Mouse (Mus musculus) lung, adult 2 months (tissue): ENCODE results near the gene Rnase9. TPM values are rescaled to one million over a fixed set of nuclear protein-coding genes. Genes with fewer than 3 reads are reported as not detected.
"Not testable (repeated sequence)": the region's sequence is repeated elsewhere in the genome, so short reads cannot be mapped to it uniquely, and the experiment has no call there.

Experiments
- DNase-seq: peaks from one replicate; pipeline ENCODE4 v3.0.0; 2022
- H3K4me1 ChIP-seq: fragments of 200-500 bp; 2 replicates; pipeline ENCODE4 v1.6.1; 2011; ENCODE audit warnings: low read length; ENCODE audit not compliant: control insufficient read depth, insufficient read depth
- H3K4me3 ChIP-seq: fragments of 200-500 bp; replicated peaks from 2 replicates; pipeline ENCODE3; 2011; ENCODE audit warnings: low read depth, mild to moderate bottlenecking, control low read depth, low read length; ENCODE audit errors: extremely low read depth
- CTCF ChIP-seq: fragments of 200-500 bp; IDR thresholded peaks from 2 replicates; pipeline ENCODE4 v1.5.1; 2011; ENCODE audit warnings: mild to moderate bottlenecking, low read length, control low read depth; ENCODE audit not compliant: insufficient read depth
- POLR2A ChIP-seq: fragments of 200-500 bp; IDR thresholded peaks from 2 replicates; pipeline ENCODE4 v1.6.1; 2011; ENCODE audit warnings: low read depth, mild to moderate bottlenecking, control low read depth, low read length, borderline replicate concordance; ENCODE audit errors: extremely low read depth
- whole genome bisulfite sequencing: fragments of 180-500 bp; shearing (Covaris S2); methylation state at CpG from one replicate; pipeline ENCODE4 v1.1.7; 2018; 5-methylcytosine and 5-hydroxymethylcytosine counted together
- polyA plus RNA-seq: library from polyadenylated mRNA; depleted of rRNA; stranded (reverse); fragments of >200 nt; gene quantifications from 2 replicates; pipeline ENCODE4 v1.2.3, GENCODE M21; 2012

The Rnase9 gene
- polyA plus RNA-seq, 1 experiment = not detected

GRCm38 (mm10) chr14:51017256-51017655 is 24.4 kb downstream of the Rnase9 start:
- no peak for TF ChIP-seq CTCF
- no peak for TF ChIP-seq POLR2A
- 43% methylated on average over 3 of the region's 3 CpGs for WGBS
- no peak overlapping the region for H3K4me3 ChIP-seq
- no peaks in the 10 kb centered on the region for H3K4me1 ChIP-seq
- no peak for DNase-seq

DNA sequence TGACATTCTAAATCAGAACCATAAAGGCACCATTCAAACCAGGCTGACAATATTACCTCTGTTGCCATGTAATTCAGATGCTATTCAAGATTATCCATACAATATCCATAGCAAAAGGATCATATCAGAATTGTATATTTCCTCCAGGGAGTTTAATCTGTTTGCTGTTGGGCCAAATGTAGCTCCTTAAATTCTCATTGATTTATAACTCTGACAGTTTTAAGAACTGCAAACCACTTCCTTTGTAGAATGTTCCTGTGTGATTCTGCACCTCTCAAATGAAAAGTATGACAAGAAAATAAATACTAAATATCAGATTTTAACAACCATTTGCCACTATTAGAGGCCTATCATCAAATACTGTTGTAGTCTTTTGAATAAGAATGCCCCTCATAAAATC is 25.9 kb downstream of the Rnase9 start:
- Histone ChIP-seq H3K4me3 (no peak overlapping the region), H3K4me1 (no peaks in the 10 kb centered on the region)
- no peak for DNase-seq
- TF ChIP-seq POLR2A (no peak), CTCF (no peak)

- DNase-seq, H3K4me1 ChIP-seq, H3K4me3 ChIP-seq: not testable (repeated sequence)
- 80% methylated on average over 3 of the region's 3 CpGs for WGBS
These were observed 26.9 kb downstream of the Rnase9 start for GRCm38 (mm10) chr14:51014724-51015123.

DNA sequence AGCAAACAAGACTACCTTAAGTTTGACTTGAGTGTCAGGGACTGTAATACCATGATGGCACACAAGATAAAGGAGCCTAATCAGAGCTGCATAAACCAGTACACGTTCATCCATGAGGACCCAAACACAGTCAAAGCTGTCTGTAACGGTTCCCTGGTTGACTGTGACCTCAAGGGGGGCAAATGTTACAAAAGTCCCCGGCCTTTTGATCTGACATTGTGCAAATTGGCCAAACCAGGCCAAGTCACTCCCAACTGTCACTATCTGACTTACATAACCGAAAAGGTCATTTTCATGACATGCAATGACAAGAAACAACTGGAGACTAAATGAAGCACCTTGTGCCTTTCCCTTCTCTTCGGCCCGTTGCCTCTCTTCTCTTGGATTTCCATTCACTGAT is 32.1 kb downstream of the Rnase9 start:
- H3K4me1 ChIP-seq = peaks cover 2% of the 10 kb centered on the region; the same call in 1 of the 2 replicates
- 76% methylated on average over 6 of the region's 6 CpGs for WGBS
- no peak for DNase-seq
- no peak overlapping the region for H3K4me3 ChIP-seq
- TF ChIP-seq CTCF (no peak), POLR2A (no peak)

GRCm38 (mm10) chr14:51008781-51009180 is 32.9 kb downstream of the Rnase9 start:
- Histone ChIP-seq H3K4me3 (no peak overlapping the region), H3K4me1 (peaks cover 2% of the 10 kb centered on the region; the same call in 1 of the 2 replicates)
- TF ChIP-seq CTCF (no peak), POLR2A (no peak)
- no peak for DNase-seq
- WGBS = 53% methylated on average over 4 of the region's 4 CpGs

GRCm38 (mm10) chr14:51007914-51008713 is 33.6 kb downstream of the Rnase9 start:
- H3K4me1 ChIP-seq = peaks cover 2% of the 10 kb centered on the region; the same call in 1 of the 2 replicates
- peak; percentile 20 for DNase-seq
- no peak overlapping the region for H3K4me3 ChIP-seq
- WGBS = 32% methylated on average over 13 of the region's 13 CpGs
- TF ChIP-seq CTCF (no peak), POLR2A (no peak)

DNA sequence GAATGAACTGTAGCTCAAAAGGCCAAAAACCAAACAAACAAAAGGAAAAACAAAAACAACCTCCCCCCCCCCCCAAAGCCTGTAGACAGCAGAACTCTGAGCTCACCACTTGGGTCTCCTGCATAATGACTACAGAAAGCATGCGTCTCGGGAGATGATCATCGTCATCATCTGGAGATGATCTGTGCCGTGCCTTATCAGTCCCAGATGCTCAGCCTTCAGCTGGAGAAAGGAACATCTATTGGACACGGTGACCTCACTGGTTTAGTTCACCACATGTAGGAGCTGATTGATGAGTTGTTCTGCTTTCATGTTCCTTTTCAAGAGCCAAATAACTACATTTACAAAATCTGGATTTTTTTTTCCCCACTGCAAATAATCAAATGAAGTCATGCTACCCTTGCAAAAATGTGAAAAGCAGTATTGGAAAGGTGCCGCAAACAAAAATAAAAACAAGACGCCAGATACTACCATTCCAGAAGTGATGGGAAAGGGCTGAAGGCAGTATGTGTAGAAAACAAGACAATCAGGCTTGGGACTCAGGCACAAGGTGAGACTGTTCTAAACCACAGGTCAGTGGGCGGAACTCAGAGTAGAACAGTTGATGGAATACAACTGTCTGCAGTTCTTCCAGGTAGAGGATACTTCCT is 34.4 kb downstream of the Rnase9 start, which contains the start of gene Rnase10:
Rnase10 (plus strand) TSS at position 600 of the 650 bp plus-strand sequence.
- TF ChIP-seq CTCF (no peak), POLR2A (no peak)
- 77% methylated on average over 8 of the region's 8 CpGs for WGBS
- Histone ChIP-seq H3K4me3 (no peak within 1 kb of the TSS), H3K4me1 (peaks cover 2% of the 10 kb centered on the region; the same call in 1 of the 2 replicates)
- DNase-seq = no peak

DNA sequence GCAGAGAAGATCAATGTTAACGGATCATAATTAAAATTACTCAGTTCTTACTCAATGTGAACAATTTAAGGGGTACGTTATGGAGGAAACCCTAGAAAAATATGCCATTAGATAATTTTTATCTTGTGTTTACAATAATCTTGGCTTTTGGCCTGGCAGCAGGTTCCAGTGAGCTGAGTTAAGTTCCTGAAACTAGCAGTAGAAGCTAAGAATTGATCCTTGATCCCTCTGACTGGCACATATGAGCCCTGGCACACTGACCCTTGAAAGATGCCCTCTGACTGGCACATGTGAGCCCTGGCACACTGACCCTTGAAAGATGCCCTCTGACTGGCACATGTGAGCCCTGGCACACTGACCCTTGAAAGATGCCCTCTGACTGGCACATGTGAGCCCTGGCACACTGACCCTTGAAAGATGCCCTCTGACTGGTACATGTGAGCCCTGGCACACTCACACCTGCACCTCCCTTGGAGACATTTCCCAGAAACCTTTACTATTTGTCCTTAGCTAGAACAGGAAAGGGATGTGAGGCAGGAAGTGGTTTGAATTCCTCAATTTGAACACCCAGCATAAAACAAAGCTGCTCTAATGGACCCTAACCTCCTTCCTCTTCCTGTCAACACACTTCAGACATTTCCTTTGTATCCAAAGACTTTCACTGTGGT is 43.5 kb downstream of the Rnase9 start:
- no peak for TF ChIP-seq CTCF
- no peak for TF ChIP-seq POLR2A
- 43% methylated on average over 2 of the region's 2 CpGs for WGBS
- no peak for DNase-seq

GRCm38 (mm10) chr14:50997088-50997487 is 44.6 kb downstream of the Rnase9 start:
- TF ChIP-seq POLR2A (no peak), CTCF (no peak)
- no peak for DNase-seq
- WGBS = 46% methylated on average over 3 of the region's 3 CpGs
- H3K4me1 ChIP-seq = peaks cover 10% of the 10 kb centered on the region; the same call in 1 of the 2 replicates
- H3K4me3 ChIP-seq = no peak overlapping the region

More for the DNA sequence above, 43.5 kb downstream of the Rnase9 start:
- Histone ChIP-seq H3K4me3 (no peak overlapping the region), H3K4me1 (peaks cover 10% of the 10 kb centered on the region; the same call in 1 of the 2 replicates)
